Mouse (Mus musculus) urinary bladder, postnatal 4 days (tissue): Measurements from ENCODE around the gene Gm28048.

Source experiments
- DNase-seq, 2 experiments: peaks; one replicate each; pipeline ENCODE4 v3.0.0; 2021 to 2022; ENCODE audit warnings: low spot score in 2 of 2

The Gm28048 gene

GRCm38 (mm10) chr11:22981984-22982757 is at the start of gene Gm28048, which contains the start of gene Commd1:
Gene Gm28048, minus strand, starts transcription at chr11:22982090.
Gene Commd1, minus strand, starts transcription at chr11:22982382.
- DNase-seq = peak; percentile 95 to 98

GRCm38 (mm10) chr11:23029399-23029798 is 47.5 kb upstream of the Gm28048 start:
- no peak for DNase-seq

GRCm38 (mm10) chr11:23028957-23029356 is 47.1 kb upstream of the Gm28048 start:
- DNase-seq = no peak

GRCm38 (mm10) chr11:23024169-23024568 is 42.3 kb upstream of the Gm28048 start:
- no peak for DNase-seq

GRCm38 (mm10) chr11:23023155-23023554 is 41.3 kb upstream of the Gm28048 start:
- DNase-seq = no peak

GRCm38 (mm10) chr11:23020841-23021240 is 39.0 kb upstream of the Gm28048 start:
- no peak for DNase-seq

GRCm38 (mm10) chr11:23020116-23020770 is 38.4 kb upstream of the Gm28048 start:
- no peak for DNase-seq

GRCm38 (mm10) chr11:23017943-23018342 is 36.1 kb upstream of the Gm28048 start:
- DNase-seq = no peak

GRCm38 (mm10) chr11:23014996-23015395 is 33.1 kb upstream of the Gm28048 start:
- DNase-seq = no peak

- no peak for DNase-seq
These were observed 31.8 kb upstream of the Gm28048 start for GRCm38 (mm10) chr11:23013580-23014294.

- DNase-seq = no peak
These were observed 31.2 kb upstream of the Gm28048 start for GRCm38 (mm10) chr11:23013096-23013495.

- no peak for DNase-seq
These were observed 26.9 kb upstream of the Gm28048 start for GRCm38 (mm10) chr11:23008824-23009200.

- DNase-seq = peak; percentile 74 to 77
These were observed 26.4 kb upstream of the Gm28048 start for GRCm38 (mm10) chr11:23008181-23008823.

- peak in 1 of 2 experiments; percentile 47 for DNase-seq
These were observed 25.7 kb upstream of the Gm28048 start, which contains the start of gene Fam161a for GRCm38 (mm10) chr11:23007481-23008180. Gene Fam161a, plus strand, starts transcription at chr11:23007531.

- DNase-seq = no peak
These were observed 25.2 kb upstream of the Gm28048 start for GRCm38 (mm10) chr11:23007166-23007480.

- no peak for DNase-seq
These were observed 23.4 kb upstream of the Gm28048 start for GRCm38 (mm10) chr11:23005276-23005675.

- DNase-seq = no peak
These were observed 16.4 kb upstream of the Gm28048 start for GRCm38 (mm10) chr11:22998308-22998707.

GRCm38 (mm10) chr11:22995461-22995860 is 13.6 kb upstream of the Gm28048 start:
- DNase-seq = no peak

GRCm38 (mm10) chr11:22994271-22994670 is 12.4 kb upstream of the Gm28048 start:
- DNase-seq = no peak

GRCm38 (mm10) chr11:22991218-22991835 is 9.4 kb upstream of the Gm28048 start:
- DNase-seq = no peak
